Mouse (Mus musculus) brain, adult 10 weeks (tissue): Measurements from ENCODE around the gene Atg13. TPM values are rescaled to one million over a fixed set of nuclear protein-coding genes. Genes with fewer than 3 reads are reported as not detected.

Experiments used
- polyA plus RNA-seq: library from polyadenylated mRNA; stranded (reverse); fragments of 350-450 nt; fragmentation: Illumina TruSeq; extraction: RNeasy Lipid Tissue Mini Kit (QIAGEN cat#74804); gene quantifications from one replicate; pipeline ENCODE4 v1.2.3, GENCODE M21; 2015; ENCODE audit warnings: low read depth, low replicate concordance

Gene Atg13
- polyA plus RNA-seq, result 78.6 TPM

GRCm38 (mm10) chr2:91710272-91711234 lies at the start of gene Atg13, which contains the start of gene Harbi1:
Gene Atg13 (minus strand): TSS chr2:91710576.
Gene Harbi1 (plus strand): TSS chr2:91710852.

DNA sequence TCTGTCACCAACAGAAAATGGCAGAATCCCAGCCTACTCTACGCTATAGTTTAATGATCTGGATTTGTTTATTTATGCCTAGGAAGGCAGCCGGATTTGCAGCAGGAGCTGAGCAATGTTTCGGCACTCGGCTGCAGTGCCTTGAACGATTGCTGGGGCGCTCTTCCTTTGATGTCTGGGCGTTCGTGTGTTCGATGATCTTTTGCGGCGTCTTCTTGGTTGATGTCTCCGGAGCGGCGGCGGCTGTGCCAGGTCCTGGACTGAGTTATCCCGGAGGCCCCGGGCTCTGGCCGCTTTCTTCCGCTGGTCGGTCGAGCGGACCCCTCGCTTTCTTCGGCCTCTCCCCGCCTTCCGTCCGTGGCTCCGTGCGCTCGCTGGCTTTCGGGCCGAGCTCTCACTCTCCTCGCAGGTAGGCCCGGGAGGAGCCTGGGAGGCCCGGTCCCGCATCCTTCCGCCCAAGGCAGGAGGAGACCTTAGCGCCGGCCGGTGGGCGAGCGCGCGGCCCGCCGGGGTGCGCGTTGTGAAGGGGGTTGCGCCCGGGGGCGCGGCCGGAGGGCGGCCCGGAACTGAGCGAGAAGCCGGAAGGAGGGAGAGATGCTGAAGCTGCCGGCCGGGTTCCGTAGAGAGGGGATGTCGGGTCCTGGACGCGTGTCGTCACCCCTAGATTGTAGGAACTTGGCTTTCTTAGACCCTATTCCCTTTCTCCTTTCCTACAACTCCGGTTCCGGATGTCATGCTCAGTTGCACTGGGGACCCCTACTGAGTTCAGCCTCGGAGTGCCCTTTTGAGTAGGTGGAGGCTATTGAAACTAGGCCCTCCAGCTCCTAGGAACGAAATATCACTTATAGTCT lies 19.8 kb upstream of the Atg13 start, which contains the start of gene Ambra1:
Gene Ambra1, plus strand, starts transcription at position 164 of the 851 bp plus-strand sequence.

DNA sequence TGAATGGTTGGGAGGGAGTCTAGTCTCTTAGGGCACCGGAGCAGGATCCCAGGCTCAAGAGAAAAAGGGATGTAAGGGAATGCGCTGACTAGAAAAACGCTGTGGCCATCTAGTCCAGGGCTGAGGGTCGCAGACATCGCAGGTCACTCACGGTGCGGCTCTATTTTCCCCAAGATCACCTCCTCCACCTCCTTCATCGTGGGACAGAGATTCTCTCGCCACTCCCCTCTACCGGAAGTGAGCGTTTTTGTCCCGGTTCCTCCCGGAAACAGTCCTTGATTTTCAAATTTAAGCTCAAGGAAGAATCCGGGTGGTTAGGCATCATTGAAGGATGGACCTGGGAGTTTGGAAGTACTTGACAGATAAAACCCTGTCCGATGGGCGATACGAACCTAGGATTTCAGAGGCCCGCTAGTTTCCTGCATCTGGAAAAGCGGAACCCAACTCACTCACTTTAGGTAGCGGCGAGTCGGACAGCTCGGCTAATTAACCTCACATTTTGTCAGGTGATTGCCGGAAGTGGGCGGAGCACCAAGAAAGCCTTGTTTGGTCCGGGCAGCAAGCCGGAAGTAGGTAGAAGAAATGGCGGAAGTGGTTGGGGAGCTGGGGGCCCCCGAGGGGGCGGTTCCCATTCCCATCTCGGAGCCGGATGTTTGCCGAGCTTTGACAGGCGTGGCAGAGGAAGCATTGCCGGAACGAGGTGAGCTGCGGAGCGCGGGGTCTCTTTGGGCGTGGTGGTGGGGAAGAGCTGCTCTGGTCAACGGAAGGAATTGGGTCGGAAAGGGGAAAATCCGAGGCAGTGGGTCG lies 60.6 kb downstream of the Atg13 start, which contains the start of the genes Zfp408 and Arhgap1:
Gene Zfp408, minus strand, starts transcription at position 239 of the 807 bp plus-strand sequence.
Gene Arhgap1, plus strand, starts transcription at position 308 of the 807 bp plus-strand sequence.

GRCm38 (mm10) chr2:91636229-91636628 lies 74.1 kb downstream of the Atg13 start, which contains the start of gene F2:
Gene F2 (minus strand): TSS chr2:91636414.

Other genes with a start within 250 kb of the Atg13 start
- gene Ckap5, start 183.8 kb downstream of the Atg13 start, polyA plus RNA-seq, result 67.3 TPM
- gene F2, start 74.2 kb downstream of the Atg13 start, polyA plus RNA-seq, result not detected
- 8.0 TPM for gene Zfp408, start 60.8 kb downstream of the Atg13 start, polyA plus RNA-seq
- gene Arhgap1, start 60.7 kb downstream of the Atg13 start, polyA plus RNA-seq, result 54.4 TPM
- gene Harbi1, start 276 bp upstream of the Atg13 start, polyA plus RNA-seq, result 11.6 TPM
- 30.2 TPM for gene Ambra1, start 19.6 kb upstream of the Atg13 start, polyA plus RNA-seq
- 24.9 TPM for gene Chrm4, start 216.7 kb upstream of the Atg13 start, polyA plus RNA-seq
- 34.4 TPM for gene Mdk, start 221.7 kb upstream of the Atg13 start, polyA plus RNA-seq
- not detected for gene Gm9821, start 235.1 kb upstream of the Atg13 start, polyA plus RNA-seq